Mouse (Mus musculus): ENCODE results near the gene Lrba. TPM values are rescaled to one million over a fixed set of nuclear protein-coding genes. Genes with fewer than 3 reads are reported as not detected.

Lrba gene
- total RNA-seq, 2 experiments from 2014 or later: 19.3 to 23.1 TPM

DNA sequence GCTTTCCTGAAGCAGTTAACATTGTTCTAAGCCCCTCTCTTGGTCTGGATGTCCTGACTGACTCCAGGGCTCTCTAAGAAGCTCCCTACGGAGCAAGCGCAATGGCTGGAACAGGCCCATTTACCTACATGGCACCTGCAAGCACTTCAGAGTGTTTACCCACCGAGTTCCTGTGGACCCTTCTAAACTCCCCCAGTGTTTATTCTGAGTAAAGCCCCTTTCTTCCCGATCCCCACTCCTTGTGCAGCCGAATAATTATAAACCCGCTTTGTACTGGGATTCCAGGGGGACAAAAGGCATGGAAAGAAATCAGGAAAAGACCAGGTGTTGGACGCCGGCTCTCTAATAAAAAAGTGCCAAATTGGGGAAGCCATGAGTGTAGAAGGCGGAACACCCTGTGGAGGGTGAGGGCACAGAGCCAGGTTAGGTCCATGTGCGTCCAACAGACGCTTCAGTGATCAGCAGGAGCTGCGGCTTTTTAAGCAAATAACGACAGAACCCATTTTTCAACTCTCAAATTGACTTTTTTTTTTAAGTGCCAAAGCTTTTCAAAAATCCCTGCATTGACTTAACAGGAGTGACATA lies 593.6 kb downstream of the Lrba start:
- intact Hi-C loops (cut with DNase I): loop anchor here (10.0 kb wide), 1 partner anchor 493 kb away; no protein-coding TSS in a partner anchor
- no peak for DNase-seq

DNA sequence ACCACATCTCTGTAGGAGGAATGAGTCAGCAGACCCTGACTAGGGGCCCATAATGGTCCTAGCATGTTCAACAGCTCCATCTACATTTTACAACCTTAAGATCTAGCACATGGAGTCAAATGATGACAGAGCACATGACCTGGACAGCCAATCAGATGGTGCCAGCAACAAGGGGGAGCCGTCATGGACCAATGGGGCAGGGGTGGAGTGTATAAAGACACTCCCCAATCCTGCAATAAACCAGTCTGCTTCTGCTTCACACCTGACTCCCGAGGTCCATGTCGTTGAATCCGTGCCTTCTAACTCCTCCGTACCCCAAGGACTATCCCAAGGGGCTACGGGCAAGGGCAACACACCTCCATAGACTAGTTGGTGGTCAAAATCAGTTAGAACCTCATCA lies 594.9 kb downstream of the Lrba start:
- intact Hi-C loops (cut with DNase I): loop anchor here (10.0 kb wide), 1 partner anchor 495 kb away; no protein-coding TSS in a partner anchor
- no peak for DNase-seq

DNA sequence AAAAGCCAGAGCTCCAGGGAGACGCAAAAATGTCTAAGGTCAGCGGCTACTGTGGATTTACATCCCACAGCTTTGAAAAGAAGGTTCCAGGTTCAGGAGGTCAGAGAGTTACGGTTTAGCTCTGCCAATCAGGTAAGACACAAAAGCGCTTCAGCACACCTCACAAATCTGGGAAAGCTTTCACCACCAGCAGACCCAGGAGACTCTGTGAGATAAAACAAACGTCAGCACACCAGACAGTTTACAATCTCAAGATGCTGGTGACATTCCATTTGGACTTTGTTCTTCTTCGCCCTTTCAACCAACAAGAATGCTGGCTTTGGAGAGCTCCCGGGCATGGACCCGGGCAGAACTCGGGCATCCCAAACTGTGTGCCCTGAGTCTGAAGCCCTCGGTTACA lies 595.9 kb downstream of the Lrba start:
- intact Hi-C loops (cut with DNase I): no loop called here
- DNase-seq: no peak

DNA sequence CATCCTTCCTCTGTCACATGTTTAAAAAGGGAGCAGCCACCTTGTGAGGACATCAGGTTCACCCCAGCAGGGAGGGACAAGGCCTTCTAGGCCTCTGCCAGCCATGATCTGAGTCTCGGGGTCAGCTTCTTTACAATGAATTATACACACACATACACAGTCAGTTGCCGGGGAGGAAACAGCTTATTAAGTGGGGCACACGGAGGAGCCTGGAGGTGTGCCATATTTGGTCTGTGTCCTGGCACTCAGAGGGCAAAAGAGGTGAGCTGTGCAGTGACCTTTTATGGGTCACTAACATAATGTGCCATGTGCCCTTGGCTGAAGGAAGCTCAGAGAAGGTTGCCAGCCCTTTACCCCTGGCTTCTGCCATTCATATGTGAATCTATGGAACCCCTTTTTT lies 596.9 kb downstream of the Lrba start:
- intact Hi-C loops (cut with DNase I): no loop called here

DNA sequence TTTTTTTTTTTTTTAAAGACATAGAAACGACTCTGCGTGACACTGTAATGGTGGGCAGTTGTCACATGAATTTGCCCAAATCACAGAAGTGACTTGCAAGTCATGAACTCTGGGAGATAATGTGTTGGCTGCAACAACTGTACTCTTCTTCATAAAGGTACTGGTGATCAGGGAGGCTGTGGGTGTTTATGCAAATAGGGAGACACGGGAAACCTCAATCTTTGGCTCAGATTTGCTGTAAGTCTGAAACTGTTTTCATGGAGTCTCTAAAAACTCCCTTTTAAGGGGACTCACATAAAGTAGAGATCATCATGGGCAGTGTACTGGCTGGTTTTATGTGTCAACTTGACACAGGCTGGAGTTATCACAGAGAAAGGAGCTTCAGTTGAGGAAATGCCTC lies 603.0 kb downstream of the Lrba start:
- no peak for DNase-seq
- intact Hi-C loops (cut with DNase I): no loop called here

More for the DNA sequence above, 596.9 kb downstream of the Lrba start:
- no peak for DNase-seq

DNA sequence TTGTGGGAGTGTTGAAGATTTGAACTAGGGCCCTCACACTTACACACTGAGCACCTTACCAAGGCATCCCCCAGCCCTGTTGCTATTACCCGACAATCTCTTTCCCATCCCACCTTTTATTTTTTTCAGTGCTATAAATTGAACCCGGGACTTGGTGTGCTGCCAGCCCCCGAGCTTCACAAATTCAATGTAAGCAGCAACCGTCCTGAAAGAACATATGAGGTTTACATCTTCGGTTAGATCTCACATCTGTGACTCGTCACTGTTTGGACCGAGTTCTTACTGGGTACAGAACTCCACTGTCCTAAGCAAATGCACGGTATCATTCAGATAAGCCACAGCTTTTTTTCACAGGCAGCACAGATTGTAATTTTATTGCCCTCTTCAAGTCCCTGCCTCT lies 607.6 kb downstream of the Lrba start:
- no peak for DNase-seq
- intact Hi-C loops (cut with DNase I): no loop called here

Other genes with a start within 250 kb of the Lrba start
- not detected for gene Prss48, start 222.2 kb upstream of the Lrba start, total RNA-seq (2021)
- gene Rps3a1, start 82.0 kb upstream of the Lrba start, total RNA-seq (2021): 100 to 1,000 TPM; 317 to 400 TPM